Mouse (Mus musculus): Measurements from ENCODE around the gene Pcdh15. TPM values are rescaled to one million over a fixed set of nuclear protein-coding genes. Genes with fewer than 3 reads are reported as not detected.

The Pcdh15 gene
- polyA plus RNA-seq, 1 experiment from 2014 or later, result 0.57 TPM

GRCm38 (mm10) chr10:73147978-73148377, 48.8 kb downstream of the Pcdh15 start:
- 80% methylated on average over 4 of the region's 4 CpGs for WGBS
- Histone ChIP-seq H3K9me3 (no peaks in the 10 kb centered on the region), H3K4me3 (no peak overlapping the region), H3K4me1 (no peaks in the 10 kb centered on the region), H3K27ac (replicated peaks) (no peak overlapping the region), H3K36me3 (replicated peaks) (no peaks in the 10 kb centered on the region), H3K27me3 (replicated peaks; ENCODE audit: low read depth, poor library complexity, severe bottlenecking) (no peaks in the 10 kb centered on the region)
- no peak for DNase-seq (ENCODE audit: low spot score)

DNA sequence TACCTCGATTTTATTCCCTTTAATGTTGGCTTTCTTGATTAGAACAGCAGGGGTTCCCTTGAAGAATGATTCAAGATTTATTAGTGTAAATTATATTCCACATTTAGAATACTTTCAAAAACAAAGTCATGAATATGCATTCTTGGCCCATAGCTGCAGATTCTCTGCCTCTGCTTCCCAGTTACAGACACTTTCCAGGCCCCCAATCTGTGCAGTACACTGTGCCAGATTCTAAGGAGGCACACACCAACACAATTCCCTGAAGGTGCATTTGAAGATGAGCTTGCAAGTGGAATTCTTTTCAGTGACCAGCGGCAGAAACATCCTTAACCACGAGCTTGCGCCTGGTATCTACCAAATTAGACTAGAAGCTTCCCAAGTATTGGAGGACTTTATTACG, 55.4 kb downstream of the Pcdh15 start:
- H3K9me3 ChIP-seq, result no peaks in the 10 kb centered on the region
- H3K27ac ChIP-seq (replicated peaks), result no peak overlapping the region
- no peaks in the 10 kb centered on the region for H3K27me3 ChIP-seq (replicated peaks; ENCODE audit: low read depth, poor library complexity, severe bottlenecking)
- WGBS, result 88% methylated on average over 5 of the region's 5 CpGs
- no peaks in the 10 kb centered on the region for H3K4me1 ChIP-seq
- DNase-seq (ENCODE audit: low spot score), result no peak
- H3K36me3 ChIP-seq (replicated peaks), result no peaks in the 10 kb centered on the region
- no peak overlapping the region for H3K4me3 ChIP-seq

GRCm38 (mm10) chr10:73161757-73162156, 62.6 kb downstream of the Pcdh15 start:
- DNase-seq (ENCODE audit: low spot score), result no peak
- Histone ChIP-seq H3K27ac (replicated peaks) (no peak overlapping the region), H3K4me3 (no peak overlapping the region), H3K36me3 (replicated peaks) (no peaks in the 10 kb centered on the region), H3K9me3 (no peaks in the 10 kb centered on the region), H3K4me1 (no peaks in the 10 kb centered on the region), H3K27me3 (replicated peaks; ENCODE audit: low read depth, poor library complexity, severe bottlenecking) (no peaks in the 10 kb centered on the region)
- 84% methylated on average over 1 of the region's 1 CpGs for WGBS

DNA sequence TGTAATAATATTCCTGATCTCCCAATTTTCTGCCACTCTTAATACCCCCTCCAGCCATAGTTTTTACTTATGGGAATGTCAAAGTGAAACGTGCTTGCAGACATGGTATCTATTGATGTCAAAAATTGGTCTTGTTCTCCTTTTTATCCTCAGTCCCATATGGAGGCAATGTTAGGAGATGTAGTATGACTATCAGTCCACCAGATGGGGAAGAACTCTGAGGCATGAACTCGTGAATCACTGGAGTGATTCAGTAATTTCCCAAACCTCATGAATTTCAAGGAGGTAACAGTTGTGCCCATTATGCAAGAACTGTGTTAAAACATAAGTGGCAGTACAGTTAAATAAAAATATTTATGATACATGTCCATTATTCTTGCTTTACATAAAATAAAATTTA, 116.9 kb downstream of the Pcdh15 start:
- H3K36me3 ChIP-seq (replicated peaks), result no peaks in the 10 kb centered on the region
- 68% methylated on average over 2 of the region's 2 CpGs for WGBS
- H3K27me3 ChIP-seq (replicated peaks; ENCODE audit: low read depth, poor library complexity, severe bottlenecking), result no peaks in the 10 kb centered on the region
- H3K4me3 ChIP-seq, result no peak overlapping the region
- no peaks in the 10 kb centered on the region for H3K9me3 ChIP-seq
- no peaks in the 10 kb centered on the region for H3K4me1 ChIP-seq
- DNase-seq (ENCODE audit: low spot score), result no peak
- no peak overlapping the region for H3K27ac ChIP-seq (replicated peaks)

GRCm38 (mm10) chr10:73242294-73242693, 143.2 kb downstream of the Pcdh15 start:
- no peak overlapping the region for H3K27ac ChIP-seq (replicated peaks)
- WGBS, result 88% methylated on average over 5 of the region's 5 CpGs

DNA sequence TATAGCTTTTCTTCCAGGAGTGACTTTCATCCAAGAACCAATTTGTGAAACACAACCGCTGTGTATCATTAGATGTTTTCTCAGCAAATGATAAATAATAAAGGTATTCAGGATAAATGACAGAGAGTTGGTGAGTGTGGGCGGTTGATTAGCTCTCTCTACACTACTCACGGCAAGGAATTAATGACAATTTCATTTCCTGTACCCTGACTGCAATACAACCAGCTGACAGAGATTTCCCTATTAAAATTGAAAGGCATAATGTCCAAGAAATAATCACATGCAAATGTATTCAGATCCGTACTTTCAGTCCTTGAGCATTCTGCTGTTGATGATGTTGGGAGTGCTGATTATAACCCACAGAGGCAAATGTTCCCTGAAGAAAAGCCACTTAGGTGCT, 181.3 kb downstream of the Pcdh15 start:
- Histone ChIP-seq H3K4me3 (no peak overlapping the region), H3K4me1 (no peaks in the 10 kb centered on the region), H3K36me3 (replicated peaks) (no peaks in the 10 kb centered on the region), H3K27me3 (replicated peaks; ENCODE audit: low read depth, poor library complexity, severe bottlenecking) (no peaks in the 10 kb centered on the region), H3K27ac (replicated peaks) (no peak overlapping the region), H3K9me3 (no peaks in the 10 kb centered on the region)
- WGBS, result 90% methylated on average over 4 of the region's 4 CpGs
- no peak for DNase-seq (ENCODE audit: low spot score)

More at GRCm38 (mm10) chr10:73242294-73242693, 143.2 kb downstream of the Pcdh15 start:
- H3K36me3 ChIP-seq (replicated peaks), result no peaks in the 10 kb centered on the region
- H3K4me3 ChIP-seq, result no peak overlapping the region
- H3K27me3 ChIP-seq (replicated peaks; ENCODE audit: low read depth, poor library complexity, severe bottlenecking), result no peaks in the 10 kb centered on the region
- H3K4me1 ChIP-seq, result no peaks in the 10 kb centered on the region
- no peaks in the 10 kb centered on the region for H3K9me3 ChIP-seq
- no peak for DNase-seq (ENCODE audit: low spot score)

GRCm38 (mm10) chr10:73296456-73296855, 197.3 kb downstream of the Pcdh15 start:
- no peak for DNase-seq (ENCODE audit: low spot score)
- 75% methylated on average over 5 of the region's 5 CpGs for WGBS
- Histone ChIP-seq H3K4me3 (no peak overlapping the region), H3K4me1 (no peaks in the 10 kb centered on the region), H3K27me3 (replicated peaks; ENCODE audit: low read depth, poor library complexity, severe bottlenecking) (no peaks in the 10 kb centered on the region), H3K9me3 (no peaks in the 10 kb centered on the region), H3K36me3 (replicated peaks) (no peaks in the 10 kb centered on the region), H3K27ac (replicated peaks) (no peak overlapping the region)

DNA sequence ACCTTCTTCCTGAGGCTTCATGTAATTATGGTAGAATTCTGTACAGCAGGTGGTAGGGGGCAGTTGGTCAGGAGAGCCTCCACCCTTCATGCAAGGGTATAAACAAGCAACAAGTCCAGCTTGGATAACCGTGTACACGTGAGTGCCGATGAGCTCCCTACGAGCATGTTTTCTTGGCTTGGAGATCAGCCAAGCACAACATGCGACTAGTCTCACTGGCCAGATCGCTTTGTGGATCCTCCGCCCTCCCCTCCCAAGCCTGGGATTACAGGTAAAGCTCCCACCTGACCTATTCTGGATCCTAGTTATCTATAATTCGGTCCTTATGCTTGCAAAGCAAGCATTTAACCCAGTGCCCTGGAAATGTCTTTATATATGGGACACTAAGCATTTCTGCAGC, 202.8 kb downstream of the Pcdh15 start:
- no peak overlapping the region for H3K4me3 ChIP-seq
- H3K27ac ChIP-seq (replicated peaks), result no peak overlapping the region
- H3K36me3 ChIP-seq (replicated peaks), result no peaks in the 10 kb centered on the region
- DNase-seq (ENCODE audit: low spot score), result no peak
- no peaks in the 10 kb centered on the region for H3K4me1 ChIP-seq
- 88% methylated on average over 8 of the region's 8 CpGs for WGBS
- H3K9me3 ChIP-seq, result no peaks in the 10 kb centered on the region
- H3K27me3 ChIP-seq (replicated peaks; ENCODE audit: low read depth, poor library complexity, severe bottlenecking), result no peaks in the 10 kb centered on the region

DNA sequence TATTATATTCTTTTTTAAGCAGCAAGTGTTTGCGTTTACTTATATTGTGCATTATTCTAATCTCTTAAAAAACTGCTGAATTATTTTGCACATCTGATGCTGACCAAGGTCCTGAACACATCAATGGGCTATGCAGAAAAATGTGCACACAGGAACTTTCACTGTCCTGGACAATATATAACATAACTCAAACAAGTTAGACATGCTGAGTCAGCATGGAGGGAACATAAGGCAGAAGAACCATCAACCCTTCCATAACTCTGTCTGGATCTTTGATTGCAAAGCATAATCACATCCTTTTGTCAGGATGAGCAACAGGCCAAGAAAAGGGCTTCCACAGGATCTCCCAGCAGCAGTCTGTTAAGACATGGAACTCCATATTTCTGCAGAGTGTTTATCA, 207.5 kb downstream of the Pcdh15 start:
- H3K4me3 ChIP-seq, result no peak overlapping the region
- H3K27me3 ChIP-seq (replicated peaks; ENCODE audit: low read depth, poor library complexity, severe bottlenecking), result no peaks in the 10 kb centered on the region
- 93% methylated on average over 1 of the region's 1 CpGs for WGBS

DNA sequence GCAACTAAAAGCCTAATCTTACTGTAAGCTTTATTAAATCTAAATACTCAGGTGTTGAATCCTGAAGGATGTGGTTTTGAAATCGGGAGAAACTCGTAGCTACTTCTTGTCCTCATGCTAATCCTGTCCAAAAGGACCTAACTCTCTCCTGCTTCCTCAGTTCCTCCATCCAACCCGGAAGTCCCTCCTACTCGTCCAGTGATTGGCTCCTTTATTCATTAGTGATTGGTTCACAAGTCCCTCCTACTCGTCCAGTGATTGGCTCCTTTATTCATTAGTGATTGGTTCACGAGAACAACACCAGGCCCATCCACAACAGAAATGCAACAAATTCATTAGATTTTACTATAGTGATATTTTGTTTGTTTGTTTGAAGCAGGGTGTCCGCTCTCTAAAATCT, 227.7 kb downstream of the Pcdh15 start:
- Histone ChIP-seq H3K9me3 (no peaks in the 10 kb centered on the region), H3K4me3 (no peak overlapping the region), H3K27ac (replicated peaks) (no peak overlapping the region), H3K4me1 (no peaks in the 10 kb centered on the region), H3K27me3 (replicated peaks; ENCODE audit: low read depth, poor library complexity, severe bottlenecking) (no peaks in the 10 kb centered on the region), H3K36me3 (replicated peaks) (no peaks in the 10 kb centered on the region)
- WGBS, result 91% methylated on average over 7 of the region's 7 CpGs
- no peak for DNase-seq (ENCODE audit: low spot score)

More for the DNA sequence above, 207.5 kb downstream of the Pcdh15 start:
- H3K9me3 ChIP-seq, result no peaks in the 10 kb centered on the region
- H3K4me1 ChIP-seq, result no peaks in the 10 kb centered on the region
- no peak for DNase-seq (ENCODE audit: low spot score)
- H3K36me3 ChIP-seq (replicated peaks), result no peaks in the 10 kb centered on the region
- no peak overlapping the region for H3K27ac ChIP-seq (replicated peaks)

DNA sequence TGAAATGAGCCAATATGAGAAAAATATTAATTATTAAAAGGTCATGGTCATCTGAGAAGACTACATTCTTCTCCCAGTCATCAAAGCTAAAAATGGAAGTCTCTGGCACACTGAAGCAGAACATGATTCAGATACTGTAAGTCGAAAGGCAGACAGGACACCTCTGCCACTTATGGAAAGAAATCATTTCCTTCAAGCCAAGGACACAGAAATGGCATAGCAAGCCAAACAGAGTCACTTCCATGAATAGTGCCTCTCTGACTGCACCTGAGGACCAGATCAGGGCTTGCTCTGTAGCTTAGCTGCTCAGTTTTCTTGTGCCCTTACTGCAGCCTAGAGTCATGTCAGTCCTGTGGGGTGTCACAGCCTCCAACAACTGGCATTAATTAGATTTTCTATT, 234.3 kb downstream of the Pcdh15 start:
- Histone ChIP-seq H3K4me3 (no peak overlapping the region), H3K27me3 (replicated peaks; ENCODE audit: low read depth, poor library complexity, severe bottlenecking) (no peaks in the 10 kb centered on the region), H3K9me3 (no peaks in the 10 kb centered on the region), H3K36me3 (replicated peaks) (no peaks in the 10 kb centered on the region), H3K27ac (replicated peaks) (no peak overlapping the region), H3K4me1 (no peaks in the 10 kb centered on the region)
- no peak for DNase-seq (ENCODE audit: low spot score)
- 81% methylated on average over 1 of the region's 1 CpGs for WGBS

- no peak overlapping the region for H3K4me3 ChIP-seq
- no peak overlapping the region for H3K27ac ChIP-seq (replicated peaks)
- no peaks in the 10 kb centered on the region for H3K27me3 ChIP-seq (replicated peaks; ENCODE audit: low read depth, poor library complexity, severe bottlenecking)
- 74% methylated on average over 2 of the region's 2 CpGs for WGBS
- no peaks in the 10 kb centered on the region for H3K4me1 ChIP-seq
- no peak for DNase-seq (ENCODE audit: low spot score)
- H3K36me3 ChIP-seq (replicated peaks), result no peaks in the 10 kb centered on the region
- no peaks in the 10 kb centered on the region for H3K9me3 ChIP-seq
These were observed 279.9 kb downstream of the Pcdh15 start for GRCm38 (mm10) chr10:73379001-73379400.

DNA sequence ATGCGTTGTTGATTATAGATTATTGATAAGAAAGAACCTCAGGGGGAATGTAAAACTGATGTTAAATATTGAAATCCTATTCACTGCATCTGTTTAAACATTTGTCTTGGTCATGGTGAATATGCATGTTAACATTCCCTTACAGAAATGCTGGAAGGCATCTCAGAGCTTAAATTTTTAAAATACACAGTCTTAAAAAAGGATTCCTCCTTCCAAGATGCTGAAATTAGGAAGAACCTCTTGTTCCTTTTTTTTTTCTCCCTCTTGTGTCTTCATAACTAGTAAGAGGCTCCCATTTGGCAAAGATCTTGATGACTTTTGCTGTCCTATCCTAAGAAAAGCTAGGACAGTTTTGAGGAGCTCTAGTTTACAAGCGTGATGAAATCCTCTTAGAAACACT, 284.9 kb downstream of the Pcdh15 start:
- 87% methylated on average over 2 of the region's 2 CpGs for WGBS
- H3K9me3 ChIP-seq, result no peaks in the 10 kb centered on the region
- DNase-seq (ENCODE audit: low spot score), result no peak
- no peaks in the 10 kb centered on the region for H3K27me3 ChIP-seq (replicated peaks; ENCODE audit: low read depth, poor library complexity, severe bottlenecking)
- no peak overlapping the region for H3K27ac ChIP-seq (replicated peaks)
- H3K4me3 ChIP-seq, result no peak overlapping the region
- no peaks in the 10 kb centered on the region for H3K4me1 ChIP-seq
- H3K36me3 ChIP-seq (replicated peaks), result no peaks in the 10 kb centered on the region

DNA sequence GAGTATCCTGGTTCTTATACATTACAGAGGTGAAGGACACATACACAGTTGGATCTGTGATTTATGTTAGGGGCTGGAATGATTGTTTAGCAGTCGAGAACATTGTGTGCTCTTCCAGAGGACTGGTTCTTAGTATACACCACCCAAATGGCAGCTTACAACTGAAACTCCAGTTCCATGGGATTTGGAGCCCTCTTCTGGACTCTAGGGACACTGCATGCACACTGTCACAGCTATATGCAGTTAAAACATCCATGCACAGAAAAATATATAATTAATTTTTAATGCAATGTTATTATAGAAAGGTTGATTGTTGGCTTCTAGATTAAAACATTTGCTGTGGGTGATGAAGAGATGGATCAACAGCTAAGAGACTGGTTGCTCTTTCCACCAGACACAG, 301.3 kb downstream of the Pcdh15 start:
- no peaks in the 10 kb centered on the region for H3K36me3 ChIP-seq (replicated peaks)
- no peaks in the 10 kb centered on the region for H3K27me3 ChIP-seq (replicated peaks; ENCODE audit: low read depth, poor library complexity, severe bottlenecking)
- H3K27ac ChIP-seq (replicated peaks), result no peak overlapping the region
- no peaks in the 10 kb centered on the region for H3K9me3 ChIP-seq
- H3K4me1 ChIP-seq, result no peaks in the 10 kb centered on the region
- no peak overlapping the region for H3K4me3 ChIP-seq
- 78% methylated on average over 1 of the region's 1 CpGs for WGBS
- no peak for DNase-seq (ENCODE audit: low spot score)

All from embryonic facial prominence, embryonic 10.5 days (tissue).